Mouse (Mus musculus) layer of hippocampus, adult 18-20 months (tissue): ENCODE measurements around the gene Tmem269. TPM values are rescaled to one million over a fixed set of nuclear protein-coding genes. Genes with fewer than 3 reads are reported as not detected.

Experiments
- DNase-seq, 2 experiments: peaks; one replicate each; pipeline ENCODE4 v3.0.0; 2022; ENCODE audit warnings: low spot score in 2 of 2
- total RNA-seq, 2 experiments: library from RNA; stranded (reverse); gene quantifications; 2 replicates each; pipeline ENCODE4 v1.2.3; 2021

The Tmem269 gene
- total RNA-seq, 2 experiments from 2014 or later, result 0.74 to 0.87 TPM

- no peak for DNase-seq
Observed at GRCm38 (mm10) chr4:119185771-119186170, 32.2 kb downstream of the Tmem269 start.

- no peak for DNase-seq
Observed at GRCm38 (mm10) chr4:119183525-119183924, 34.5 kb downstream of the Tmem269 start.

GRCm38 (mm10) chr4:119181456-119181855, 36.6 kb downstream of the Tmem269 start:
- no peak for DNase-seq

- DNase-seq, result no peak
Observed at GRCm38 (mm10) chr4:119180133-119180707, 37.8 kb downstream of the Tmem269 start.

DNA sequence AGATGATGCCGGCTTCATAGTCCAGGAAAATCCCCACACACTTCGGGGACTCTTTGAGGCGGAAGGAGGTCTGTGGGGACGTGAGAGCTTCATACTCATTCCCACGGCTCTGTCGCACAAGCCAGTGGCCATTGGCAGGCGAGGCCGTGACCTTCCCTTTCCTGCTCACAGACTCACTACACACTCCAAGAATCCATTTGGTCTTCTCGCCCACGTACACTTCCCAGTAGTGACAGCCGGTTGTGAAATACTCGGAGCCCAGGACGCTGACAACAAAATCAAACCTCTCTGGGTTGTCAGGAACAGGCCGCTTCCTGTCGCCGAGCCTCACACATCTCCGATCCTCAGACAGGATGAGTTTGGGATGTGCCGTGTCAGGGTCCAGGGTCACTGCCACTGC, 39.7 kb downstream of the Tmem269 start:
- DNase-seq, result no peak

DNA sequence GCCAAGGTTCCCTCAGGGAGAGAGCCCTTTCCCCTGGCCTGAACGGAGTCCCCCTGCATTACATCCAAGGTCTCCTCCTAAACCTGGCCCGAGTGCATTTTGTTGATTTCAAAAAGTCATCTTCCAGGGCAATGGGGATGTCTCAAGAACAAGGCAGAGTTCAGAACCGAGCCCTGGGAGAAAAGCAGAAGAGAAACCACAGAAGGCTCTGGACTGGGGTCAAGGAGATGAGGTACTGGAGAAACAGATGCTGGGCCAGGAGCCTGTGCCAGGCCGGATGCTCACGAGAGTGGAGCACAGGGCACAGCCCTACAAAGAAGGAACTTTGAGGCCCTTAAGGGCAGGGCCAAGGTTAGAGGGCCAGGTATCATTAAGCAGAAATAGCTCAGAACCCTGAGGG, 40.3 kb downstream of the Tmem269 start:
- DNase-seq, result no peak

GRCm38 (mm10) chr4:119173851-119174453, 44.1 kb downstream of the Tmem269 start, which contains the start of gene Zfp691:
Zfp691 (minus strand) TSS chr4:119174195.
- peak; percentile 91 to 99 for DNase-seq

DNA sequence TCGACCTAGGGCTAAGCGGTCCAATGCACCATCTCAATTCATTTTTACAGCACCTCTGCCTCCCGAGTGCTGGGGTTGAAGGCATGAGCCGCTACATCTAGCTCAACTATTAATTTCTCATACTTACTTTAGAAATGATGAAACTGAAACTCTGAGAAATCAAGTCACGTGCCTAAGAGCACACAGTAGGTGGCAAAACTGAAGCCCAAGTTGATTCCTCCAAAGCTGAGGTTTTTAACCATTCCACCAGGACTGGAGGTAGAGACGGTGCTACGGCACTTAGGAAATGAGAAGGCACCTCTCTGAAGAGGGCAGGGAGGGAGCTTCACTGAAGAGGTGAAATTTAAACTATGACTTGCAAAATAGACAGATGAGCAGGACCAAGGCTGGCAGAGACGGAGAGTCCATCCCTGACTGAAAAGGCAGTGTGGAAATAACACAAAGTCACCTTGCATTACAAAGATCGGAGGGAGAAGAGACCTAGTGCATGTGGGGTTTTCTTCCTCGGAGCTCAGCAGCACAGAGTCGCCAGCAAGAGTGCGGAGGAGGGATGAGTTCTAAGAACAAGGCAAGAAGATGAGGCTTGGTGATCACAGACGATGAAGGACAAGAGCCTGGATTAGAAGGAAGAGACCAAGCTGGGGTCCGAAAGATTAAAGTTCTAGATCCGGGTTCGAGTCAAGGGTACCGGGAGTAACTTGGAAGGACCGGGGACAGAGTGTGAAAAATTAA, 44.9 kb downstream of the Tmem269 start:
- DNase-seq, result peak in 1 of 2 experiments; percentile 26

DNA sequence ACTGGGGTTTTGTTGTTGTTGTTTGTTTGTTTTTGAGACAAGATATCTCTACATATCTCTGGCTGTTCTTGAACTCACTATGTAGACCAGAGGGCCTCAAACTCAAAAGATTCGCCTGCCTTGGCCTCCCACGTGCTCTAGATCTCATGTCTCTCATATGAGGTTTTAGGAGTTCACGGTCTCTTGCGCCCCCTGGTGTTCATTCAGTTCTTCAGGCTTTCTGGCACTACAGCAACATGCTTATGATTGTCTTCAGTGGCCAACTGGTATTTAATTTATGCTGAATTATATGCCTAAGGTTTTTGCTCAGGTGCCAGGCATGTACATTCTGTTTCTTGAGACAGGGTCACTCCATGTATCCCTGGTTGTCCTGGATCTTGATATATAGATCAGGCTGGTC, 50.4 kb downstream of the Tmem269 start:
- DNase-seq, result peak; percentile 71 to 93

- DNase-seq, result no peak
Observed at GRCm38 (mm10) chr4:119167068-119167467, 50.9 kb downstream of the Tmem269 start.

- no peak for DNase-seq
Observed at GRCm38 (mm10) chr4:119165916-119166315, 52.1 kb downstream of the Tmem269 start.

GRCm38 (mm10) chr4:119162990-119163389, 55.0 kb downstream of the Tmem269 start:
- DNase-seq, result no peak

DNA sequence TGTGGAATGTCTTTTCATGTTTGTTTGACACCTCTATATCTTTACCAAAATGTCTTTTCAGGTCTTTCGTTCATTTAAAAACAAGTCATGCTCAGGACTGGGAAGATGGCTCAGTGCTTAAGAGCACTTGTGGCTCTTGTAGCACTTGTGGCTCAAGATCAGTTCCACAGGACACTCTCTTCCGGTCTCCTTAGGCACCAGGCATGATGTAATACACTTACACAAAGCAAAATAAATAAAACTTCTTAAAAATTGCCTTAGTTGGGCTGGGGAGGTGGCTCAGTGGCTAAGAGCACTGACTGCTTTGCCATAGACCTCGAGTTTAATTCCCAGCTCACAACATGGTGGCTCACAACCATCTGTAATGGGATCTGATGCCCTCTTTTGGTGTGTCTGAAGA, 56.7 kb downstream of the Tmem269 start:
- DNase-seq, result no peak

DNA sequence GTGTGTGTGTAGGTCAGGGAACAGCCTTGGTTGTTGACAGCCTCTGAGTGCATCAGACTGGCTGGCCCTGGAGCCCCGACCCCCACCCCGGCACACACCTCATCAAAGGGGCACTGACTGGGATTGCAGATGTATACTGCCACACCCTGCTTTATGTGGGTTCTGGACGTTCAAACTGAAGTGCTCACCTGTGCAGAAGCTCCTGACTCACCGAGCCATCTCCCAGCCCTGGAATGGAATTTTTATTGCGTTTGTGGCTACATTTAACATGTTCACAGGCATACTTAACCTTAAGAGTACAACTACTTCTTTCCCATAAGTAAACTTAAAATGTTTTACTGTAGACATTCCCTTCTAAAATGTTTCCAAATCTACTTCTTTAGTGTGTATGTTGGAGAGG, 60.1 kb downstream of the Tmem269 start:
- DNase-seq, result no peak

DNA sequence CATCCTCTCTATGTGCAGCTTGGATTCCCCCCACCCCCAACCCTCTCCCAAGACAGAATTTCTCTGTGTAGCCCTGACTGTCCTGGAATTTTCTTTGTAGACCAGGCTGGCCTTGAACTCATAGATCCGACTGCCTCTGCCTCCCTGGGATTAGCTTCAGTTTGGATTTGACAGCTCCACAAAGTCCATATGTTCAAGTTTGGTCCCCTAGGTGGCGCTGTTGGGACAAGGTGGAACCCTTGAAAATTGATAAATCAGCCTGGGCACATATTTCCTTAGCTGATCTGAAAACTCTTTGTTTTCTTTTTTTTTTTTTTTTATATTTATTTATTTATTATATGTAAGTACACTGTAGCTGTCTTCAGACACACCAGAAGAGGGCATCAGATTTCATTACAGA, 60.8 kb downstream of the Tmem269 start:
- peak in 1 of 2 experiments; percentile 67 for DNase-seq

Other genes with a start within 250 kb of the Tmem269 start
- 10 to 100 TPM; 88.9 to 98.4 TPM for gene Slc2a1, start 109.5 kb downstream of the Tmem269 start, total RNA-seq
- 1 to 10 TPM; 6.8 to 8.2 TPM for gene Zfp691, start 44.0 kb downstream of the Tmem269 start, total RNA-seq
- under 1 TPM; 0.27 to 0.43 TPM for gene Ermap, start 28.2 kb downstream of the Tmem269 start, total RNA-seq
- gene Svbp, start 22.9 kb downstream of the Tmem269 start, total RNA-seq, result 10 to 100 TPM; 15.4 to 17.5 TPM
- gene AU022252, start 14.5 kb upstream of the Tmem269 start, total RNA-seq, result 10 to 100 TPM; 29.3 to 36.5 TPM
- 1 to 10 TPM; 7.7 to 8.5 TPM for gene P3h1, start 14.7 kb upstream of the Tmem269 start, total RNA-seq
- gene Cldn19, start 37.2 kb upstream of the Tmem269 start, total RNA-seq, result under 1 TPM; 0.13 to 0.40 TPM
- gene Ybx1, start 76.4 kb upstream of the Tmem269 start, total RNA-seq, result 100 to 1,000 TPM; 242 to 255 TPM
- 10 to 100 TPM; 13.0 to 16.3 TPM for gene Ppih, start 102.3 kb upstream of the Tmem269 start, total RNA-seq
- gene Ccdc30, start 197.3 kb upstream of the Tmem269 start, total RNA-seq, result 10 to 100 TPM; 23.5 to 24.0 TPM
- 1 to 10 TPM; 4.9 TPM for gene Ppcs, start 204.2 kb upstream of the Tmem269 start, total RNA-seq
- gene Zmynd12, start 204.6 kb upstream of the Tmem269 start, total RNA-seq, result under 1 TPM; 0.30 to 0.50 TPM